Mouse (Mus musculus) brain, adult 10 weeks (tissue): Measurements from ENCODE around the gene Nifk. TPM values are rescaled to one million over a fixed set of nuclear protein-coding genes. Genes with fewer than 3 reads are reported as not detected.

ENCODE experiments used
- polyA plus RNA-seq: library from polyadenylated mRNA; stranded (reverse); fragments of 350-450 nt; fragmentation: Illumina TruSeq; extraction: RNeasy Lipid Tissue Mini Kit (QIAGEN cat#74804); gene quantifications from one replicate; pipeline ENCODE4 v1.2.3, GENCODE M21; 2015; ENCODE audit warnings: low read depth, low replicate concordance

Nifk gene
- polyA plus RNA-seq = 31.6 TPM

DNA sequence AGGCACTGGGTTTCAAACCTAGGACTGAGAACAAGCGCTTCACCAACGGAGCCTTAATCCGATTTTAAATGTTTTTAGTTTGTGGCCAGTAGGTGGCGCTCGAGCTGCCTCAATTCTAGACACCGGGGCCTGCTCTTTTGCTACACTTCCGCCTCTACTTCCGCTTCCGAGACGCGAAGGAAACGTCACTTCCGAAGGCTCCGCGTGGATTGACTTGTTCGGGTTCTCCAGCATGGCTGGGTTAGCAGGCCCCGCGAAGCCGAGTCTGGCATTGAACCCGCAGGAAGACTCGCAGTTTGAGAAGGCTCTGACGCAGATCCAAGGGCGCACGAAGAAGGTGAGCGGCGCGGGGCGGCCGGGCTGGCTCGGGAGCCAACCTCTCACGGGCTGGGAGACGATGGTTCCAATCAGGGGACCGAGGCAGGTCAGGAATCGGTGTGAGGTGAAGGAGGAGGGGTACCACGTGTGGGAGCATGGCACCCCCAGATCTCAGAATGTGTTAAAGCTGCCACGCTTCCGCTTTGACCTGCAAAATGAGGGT is at the start of gene Nifk:
Nifk (plus strand) TSS at position 179 of the 541 bp plus-strand sequence.

DNA sequence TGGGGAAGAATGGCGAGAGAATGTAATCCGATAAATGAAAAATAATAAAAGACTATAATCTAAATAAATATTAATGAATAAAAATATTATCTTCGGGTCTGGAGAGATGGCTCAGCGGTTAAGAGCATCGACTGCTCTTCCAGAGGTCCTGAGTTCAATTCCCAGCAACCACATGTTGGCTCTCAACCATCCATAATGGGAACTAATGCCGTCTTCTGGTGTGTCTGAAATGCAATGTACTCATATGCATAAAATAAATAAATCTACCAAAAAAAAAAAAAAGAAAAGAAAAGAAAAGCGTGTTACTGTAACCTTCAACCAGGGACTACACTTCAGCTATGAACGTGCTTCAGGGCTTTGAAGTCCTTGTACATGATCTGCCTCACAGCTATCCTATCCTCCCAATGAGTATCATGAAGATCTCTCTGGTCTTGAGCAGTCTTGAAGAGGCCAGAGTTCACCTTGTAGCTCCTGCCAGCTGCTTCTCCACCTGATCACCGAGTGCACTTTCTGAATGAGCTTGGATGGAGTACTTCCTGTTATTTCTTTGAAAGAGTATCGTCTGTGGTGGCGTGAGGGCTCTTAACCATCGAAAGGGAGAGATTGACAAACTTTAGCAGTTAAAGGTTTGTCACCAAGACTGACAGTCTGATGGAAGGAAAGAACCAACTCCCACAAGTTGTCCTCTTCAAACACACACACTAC is 9.9 kb upstream of the Nifk start, which contains the start of gene Tsn:
Tsn (minus strand) TSS at position 118 of the 705 bp plus-strand sequence.

Other genes starting within 250 kb of the Nifk start
- not detected for gene Gm29106, start 145.3 kb upstream of the Nifk start, polyA plus RNA-seq
- 107 TPM for gene Tsn, start 10.1 kb upstream of the Nifk start, polyA plus RNA-seq
- 42.6 TPM for gene Clasp1, start 67.2 kb downstream of the Nifk start, polyA plus RNA-seq